Mouse (Mus musculus): ENCODE data around the gene Hnf4a.

GRCm38 (mm10) chr2:163601066-163601465, 94.5 kb downstream of the Hnf4a start:
- TF ChIP-seq USF1 (IDR thresholded peaks at IDR 0.05; ENCODE audit: low read depth, low read length) (no peak), MAX (IDR thresholded peaks at IDR 0.05; ENCODE audit: low read length) (no peak), POLR2AphosphoS2 (IDR thresholded peaks at IDR 0.05; ENCODE audit: low read depth, low read length) (no peak), ZC3H11A (IDR thresholded peaks at IDR 0.05; ENCODE audit: low read depth, low read length) (no peak), POLR2A (IDR thresholded peaks at IDR 0.05; ENCODE audit: low read depth, low read length) (no peak), ETS1 (conservative IDR thresholded peaks at IDR 0.05; ENCODE audit: low read depth, low read length) (no peak), CTCF (conservative IDR thresholded peaks at IDR 0.05 in 1 of 2, IDR thresholded peaks at IDR 0.05 in 1 of 2; ENCODE audit: low read depth in 2 of 2, low read length in 2 of 2) (no peak), ZNF384 (IDR thresholded peaks at IDR 0.05; ENCODE audit: low read depth, low read length) (no peak)
